Mouse (Mus musculus) C2C12 (cell line): ENCODE data around the gene Cldn10. TPM values are rescaled to one million over a fixed set of nuclear protein-coding genes. Genes with fewer than 3 reads are reported as not detected.

Experiments
- H3K27me3 ChIP-seq: one replicate; pipeline ENCODE4 v1.6.1; 2011; ENCODE audit not compliant: control insufficient read depth, insufficient read depth, insufficient read length
- H3K36me3 ChIP-seq: one replicate; pipeline ENCODE4 v1.6.1; 2011; ENCODE audit not compliant: control insufficient read depth, insufficient read depth
- H3K4me3 ChIP-seq: one replicate; pipeline ENCODE4 v1.5.1; 2011; ENCODE audit warnings: mild to moderate bottlenecking, control low read depth; ENCODE audit not compliant: poor library complexity, insufficient read depth, severe bottlenecking
- H3K79me2 ChIP-seq: one replicate; pipeline ENCODE4 v1.6.1; 2011; ENCODE audit not compliant: control insufficient read depth, insufficient read depth
- H3K79me3 ChIP-seq: one replicate; pipeline ENCODE4 v1.6.1; 2011; ENCODE audit warnings: low read depth, control low read depth
- H3ac ChIP-seq: one replicate; pipeline ENCODE3; 2011; ENCODE audit warnings: low read depth; ENCODE audit not compliant: control insufficient read depth, insufficient read length
- CEBPB ChIP-seq: IDR thresholded peaks from one replicate; pipeline ENCODE4 v1.6.1; 2011; ENCODE audit warnings: low read depth, mild to moderate bottlenecking, control low read depth, moderate library complexity
- CTCF ChIP-seq: IDR thresholded peaks from one replicate; pipeline ENCODE4 v1.5.1; 2011; ENCODE audit not compliant: control insufficient read depth, insufficient read depth, insufficient read length
- FOSL1 ChIP-seq: IDR thresholded peaks from one replicate; pipeline ENCODE4 v1.8.0; 2011; ENCODE audit warnings: mild to moderate bottlenecking, low read length; ENCODE audit not compliant: poor library complexity, insufficient read depth, severe bottlenecking
- MAX ChIP-seq: IDR thresholded peaks from one replicate; pipeline ENCODE4 v1.6.1; 2011; ENCODE audit warnings: mild to moderate bottlenecking, control low read depth
- MYOD1 ChIP-seq: IDR thresholded peaks from one replicate; pipeline ENCODE4 v1.6.1; 2011; ENCODE audit warnings: low read depth; ENCODE audit not compliant: control insufficient read depth, insufficient read length
- MYOG ChIP-seq: IDR thresholded peaks from one replicate; pipeline ENCODE4 v1.6.1; 2011; ENCODE audit not compliant: control insufficient read depth, insufficient read length; ENCODE audit errors: extremely low read depth
- USF1 ChIP-seq: IDR thresholded peaks from one replicate; pipeline ENCODE4 v1.6.1; 2011; ENCODE audit warnings: low read depth, mild to moderate bottlenecking, control low read depth, moderate library complexity
- polyA plus RNA-seq: library from polyadenylated mRNA; unstranded; fragments of >200 nt; fragmentation: generic; extraction: Trizol; gene quantifications from one replicate; pipeline ENCODE4 v1.2.1, GENCODE M21; 2012; ENCODE audit warnings: missing spikeins

Cldn10 gene
- polyA plus RNA-seq, 1 experiment = not detected

GRCm38 (mm10) chr14:118790217-118790616 is 2.5 kb downstream of the Cldn10 start:
- no peak overlapping the region for H3K4me3 ChIP-seq
- no peaks in the 10 kb centered on the region for H3K36me3 ChIP-seq
- TF ChIP-seq MAX (no peak), FOSL1 (no peak), USF1 (no peak), CTCF (no peak), MYOG (no peak), CEBPB (no peak), MYOD1 (no peak)
- H3K27me3 ChIP-seq = peaks cover under 1% of the 10 kb centered on the region
- no peaks in the 10 kb centered on the region for H3K79me2 ChIP-seq
- no peak overlapping the region for H3ac ChIP-seq
- H3K79me3 ChIP-seq = no peaks in the 10 kb centered on the region

- H3K4me3 ChIP-seq = no peak overlapping the region
- TF ChIP-seq MYOG (no peak), CTCF (no peak), MYOD1 (no peak)
- H3K36me3 ChIP-seq = no peaks in the 10 kb centered on the region
- no peaks in the 10 kb centered on the region for H3K27me3 ChIP-seq
- no peak overlapping the region for H3ac ChIP-seq
- H3K79me2 ChIP-seq = no peaks in the 10 kb centered on the region
- H3K79me3 ChIP-seq = no peaks in the 10 kb centered on the region
These were observed 5.2 kb downstream of the Cldn10 start for GRCm38 (mm10) chr14:118792957-118793356.

GRCm38 (mm10) chr14:118793416-118793815 is 5.7 kb downstream of the Cldn10 start:
- no peaks in the 10 kb centered on the region for H3K36me3 ChIP-seq
- H3K4me3 ChIP-seq = no peak overlapping the region
- H3K79me2 ChIP-seq = no peaks in the 10 kb centered on the region
- no peak overlapping the region for H3ac ChIP-seq
- H3K79me3 ChIP-seq = no peaks in the 10 kb centered on the region
- peaks cover 1% of the 10 kb centered on the region for H3K27me3 ChIP-seq
- no peak for TF ChIP-seq FOSL1

- no peak overlapping the region for H3K4me3 ChIP-seq
- no peaks in the 10 kb centered on the region for H3K36me3 ChIP-seq
- no peaks in the 10 kb centered on the region for H3K79me2 ChIP-seq
- H3K27me3 ChIP-seq = peaks cover 7% of the 10 kb centered on the region
- no peaks in the 10 kb centered on the region for H3K79me3 ChIP-seq
- H3ac ChIP-seq = no peak overlapping the region
- TF ChIP-seq MAX (no peak), CEBPB (no peak), USF1 (no peak), CTCF (no peak), MYOD1 (no peak), MYOG (no peak), FOSL1 (no peak)
These were observed 6.5 kb downstream of the Cldn10 start for GRCm38 (mm10) chr14:118794196-118794595.

GRCm38 (mm10) chr14:118794893-118795292 is 7.2 kb downstream of the Cldn10 start:
- Histone ChIP-seq H3K79me3 (no peaks in the 10 kb centered on the region), H3K27me3 (peaks cover 13% of the 10 kb centered on the region), H3K79me2 (no peaks in the 10 kb centered on the region), H3ac (no peak overlapping the region), H3K36me3 (no peaks in the 10 kb centered on the region), H3K4me3 (no peak overlapping the region)
- TF ChIP-seq MYOG (no peak), CTCF (no peak), CEBPB (no peak), MAX (no peak), MYOD1 (no peak), USF1 (no peak), FOSL1 (no peak)

- H3ac ChIP-seq = no peak overlapping the region
- no peaks in the 10 kb centered on the region for H3K36me3 ChIP-seq
- H3K27me3 ChIP-seq = peaks cover 14% of the 10 kb centered on the region
- H3K79me2 ChIP-seq = no peaks in the 10 kb centered on the region
- TF ChIP-seq CTCF = no peak
- no peak for TF ChIP-seq USF1
- no peak for TF ChIP-seq MAX
- TF ChIP-seq MYOG = no peak
- no peak for TF ChIP-seq MYOD1
- TF ChIP-seq CEBPB = no peak
- TF ChIP-seq FOSL1 = no peak
- no peaks in the 10 kb centered on the region for H3K79me3 ChIP-seq
- H3K4me3 ChIP-seq = no peak overlapping the region
These were observed 8.4 kb downstream of the Cldn10 start for GRCm38 (mm10) chr14:118795915-118796693.
